Mouse (Mus musculus) liver, postnatal 0 days (tissue): Measurements from ENCODE around the gene Cask.

Experiments
- CTCF ChIP-seq: sonication (generic); IDR thresholded peaks from 2 replicates; pipeline ENCODE4 v1.5.1; 2016; ENCODE audit warnings: antibody characterized with exemption, low read depth
- EP300 ChIP-seq: IDR thresholded peaks from 2 replicates; pipeline ENCODE4 v1.6.1; 2016; ENCODE audit warnings: antibody characterized with exemption, low read depth, mild to moderate bottlenecking

DNA sequence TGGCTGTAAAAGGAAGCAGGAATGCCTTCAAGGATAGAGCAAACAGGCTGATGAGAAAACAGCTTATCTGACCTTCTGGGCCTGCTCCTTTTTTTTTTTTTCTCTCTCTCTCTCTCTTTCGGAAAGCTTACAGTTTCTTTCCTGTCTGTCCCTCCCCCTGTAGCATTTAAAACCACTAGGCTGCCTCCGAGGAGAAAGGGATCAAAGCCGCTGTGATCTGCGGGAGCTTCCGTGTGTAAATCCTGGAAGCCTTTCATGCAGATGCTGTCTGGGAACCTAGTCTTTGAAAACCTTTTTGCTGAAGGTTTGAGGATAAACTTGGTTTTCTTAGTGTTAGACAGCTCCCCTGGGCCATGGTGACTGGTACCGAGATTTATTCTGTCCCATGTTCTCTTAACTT is 30.8 kb upstream of the Cask start:
- TF ChIP-seq CTCF = no peak
- no peak for TF ChIP-seq EP300
